Mouse (Mus musculus) erythroblast, embryonic 14.5 days (primary cell): ENCODE measurements around the gene Cdh11.

Experiments
- GATA1 ChIP-seq: IDR thresholded peaks from 2 replicates; pipeline ENCODE4 v1.6.1; 2012; ENCODE audit warnings: low read length, inconsistent platforms, mixed read lengths
- TAL1 ChIP-seq: IDR thresholded peaks from 3 replicates; pipeline ENCODE4 v1.6.1; 2012; ENCODE audit warnings: low read length, inconsistent platforms, mixed read lengths

DNA sequence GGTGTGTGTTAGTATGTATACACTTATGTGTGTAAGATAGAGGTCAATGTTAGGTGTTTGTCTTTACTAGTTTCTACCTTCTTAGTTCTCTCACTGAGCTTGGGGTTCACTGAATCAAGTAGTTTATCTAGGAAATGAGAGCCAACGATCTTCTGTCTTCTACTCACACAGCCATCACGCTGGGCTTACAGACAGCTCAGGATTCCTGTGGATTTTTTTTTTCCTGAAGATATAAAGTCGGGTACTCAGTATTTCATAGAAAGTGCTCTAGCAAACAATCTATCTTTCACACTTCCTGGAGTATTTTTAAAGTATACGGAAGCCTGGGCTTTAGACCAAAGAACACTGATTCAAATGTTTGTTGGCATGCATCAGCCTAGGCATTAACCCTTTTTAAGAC lies 184.1 kb downstream of the Cdh11 start:
- TF ChIP-seq TAL1 = no peak
- no peak for TF ChIP-seq GATA1
